Mouse (Mus musculus) liver, adult 2 months (tissue): ENCODE data around the gene Hist2h3b. TPM values are rescaled to one million over a fixed set of nuclear protein-coding genes. Genes with fewer than 3 reads are reported as not detected.
"Not testable (repeated sequence)": the region's sequence is repeated elsewhere in the genome, so short reads cannot be mapped to it uniquely, and the experiment has no call there.

Experiments used
- DNase-seq: peaks from one replicate; pipeline ENCODE4 v3.0.0-alpha.2; 2011; ENCODE audit warnings: low read depth, low spot score; ENCODE audit errors: extremely low read depth
- H3K27ac ChIP-seq: fragments of 200-500 bp; replicated peaks from 2 replicates; pipeline ENCODE4 v1.5.1; 2012; ENCODE audit warnings: low read depth, mild to moderate bottlenecking, control low read depth, inconsistent platforms, low read length; ENCODE audit not compliant: insufficient read depth
- H3K27me3 ChIP-seq: fragments of 200-500 bp; 2 replicates; pipeline ENCODE4 v1.6.1; 2012; ENCODE audit warnings: mild to moderate bottlenecking, moderate library complexity, low read length, inconsistent platforms; ENCODE audit not compliant: control insufficient read depth, insufficient read depth
- H3K36me3 ChIP-seq: fragments of 200-500 bp; 2 replicates; pipeline ENCODE4 v1.6.1; 2012; ENCODE audit warnings: low read length, inconsistent platforms; ENCODE audit not compliant: control insufficient read depth, insufficient read depth
- H3K4me1 ChIP-seq: fragments of 200-500 bp; 2 replicates; pipeline ENCODE4 v1.6.1; 2011; ENCODE audit warnings: low read length; ENCODE audit not compliant: control insufficient read depth, insufficient read depth
- H3K4me3 ChIP-seq: fragments of 200-500 bp; 2 replicates; pipeline ENCODE4 v1.5.1; 2011; ENCODE audit warnings: low read depth, mild to moderate bottlenecking, control low read depth, low read length, moderate library complexity; ENCODE audit not compliant: insufficient read depth
- H3K79me2 ChIP-seq: fragments of 200-500 bp; 2 replicates; pipeline ENCODE4 v1.6.1; 2012; ENCODE audit warnings: inconsistent platforms, mild to moderate bottlenecking, low read length, moderate library complexity; ENCODE audit not compliant: control insufficient read depth, insufficient read depth
- H3K9ac ChIP-seq: fragments of 200-500 bp; 2 replicates; pipeline ENCODE4 v1.6.1; 2012; ENCODE audit warnings: low read depth, mild to moderate bottlenecking, control low read depth, inconsistent platforms, low read length
- CTCF ChIP-seq: fragments of 200-500 bp; IDR thresholded peaks from 2 replicates; pipeline ENCODE4 v1.5.1; 2011; ENCODE audit warnings: low read depth, low read length, control low read depth
- POLR2A ChIP-seq: fragments of 200-500 bp; IDR thresholded peaks from 2 replicates; pipeline ENCODE4 v1.6.1; 2011; ENCODE audit warnings: low read length, control low read depth; ENCODE audit not compliant: insufficient read depth; ENCODE audit errors: extremely low read depth
- WGBS: fragments of 180-500 bp; shearing (Covaris S2); methylation state at CpG from one replicate; pipeline ENCODE4 v1.1.7; 2018; 5-methylcytosine and 5-hydroxymethylcytosine counted together
- polyA plus RNA-seq: library from polyadenylated mRNA; depleted of rRNA; stranded (reverse); fragments of >200 nt; gene quantifications from 2 replicates; pipeline ENCODE4 v1.2.3, GENCODE M21; 2012
- total RNA-seq: library from RNA; depleted of rRNA; stranded (reverse); fragments of >200 nt; gene quantifications from 2 replicates; pipeline ENCODE4 v1.2.3, GENCODE M21; 2014

Hist2h3b gene
- total and polyA plus RNA-seq, 2 experiments: 5.8 to 29.2 TPM

DNA sequence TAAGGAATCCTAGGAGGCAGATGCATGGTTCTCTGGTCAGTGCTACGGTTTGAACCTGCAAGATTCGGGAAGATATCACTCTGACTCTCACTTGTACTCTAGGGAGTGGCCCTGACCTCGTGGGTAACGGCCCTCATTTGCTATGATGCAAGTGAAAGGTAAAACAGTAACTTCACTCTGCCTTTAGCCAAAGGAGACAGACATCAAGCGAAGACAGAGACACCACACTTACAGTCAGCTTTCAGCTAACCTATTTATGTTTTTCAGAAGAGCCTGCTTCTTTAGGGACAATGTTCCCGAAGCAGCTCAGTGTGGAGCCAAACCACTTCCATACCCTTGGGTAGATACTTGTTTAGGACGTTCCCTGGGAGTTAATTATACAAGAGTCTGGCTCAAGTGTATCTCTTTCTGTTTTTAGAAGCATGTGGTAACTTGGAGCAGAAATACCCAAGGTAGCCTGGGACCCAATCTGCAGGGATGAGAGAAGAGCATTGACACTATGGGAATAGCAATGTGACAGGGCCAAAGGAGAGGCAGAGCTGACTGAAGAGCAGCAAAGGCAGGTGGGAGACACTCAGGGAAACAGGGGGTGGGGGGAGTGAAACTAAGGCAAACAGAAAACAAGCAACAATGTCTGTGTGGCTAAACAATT lies 24.4 kb upstream of the Hist2h3b start:
- peaks cover 10% of the 10 kb centered on the region for H3K4me1 ChIP-seq
- peak overlapping the region; percentile 60; the same call in 1 of the 2 replicates for H3K4me3 ChIP-seq
- peak overlapping the region; percentile 45 for H3K9ac ChIP-seq

GRCm38 (mm10) chr3:96245003-96245886 lies 23.2 kb upstream of the Hist2h3b start, which contains the start of gene Hist2h2aa1:
Gene Hist2h2aa1, plus strand, starts transcription at chr3:96245497.
- peak within 1 kb of the TSS; percentile 99 for H3K27ac ChIP-seq
- peak; percentile 83 for DNase-seq
- H3K9ac ChIP-seq: peak within 1 kb of the TSS; percentile 91
- WGBS: 0% methylated on average over 21 of the region's 88 CpGs
- H3K79me2 ChIP-seq, H3K4me1 ChIP-seq, H3K27me3 ChIP-seq, H3K36me3 ChIP-seq: not testable (repeated sequence)
- peak within 1 kb of the TSS; percentile 78 for H3K4me3 ChIP-seq
- TF ChIP-seq POLR2A: 0 out of 2 replicates have a peak, but pooled peaks have one; percentile 9

More for the DNA sequence above, 24.4 kb upstream of the Hist2h3b start:
- Histone ChIP-seq H3K27me3 (no peaks in the 10 kb centered on the region), H3K79me2 (no peaks in the 10 kb centered on the region), H3K36me3 (no peaks in the 10 kb centered on the region), H3K27ac (peak overlapping the region; percentile 81)
- TF ChIP-seq CTCF: no peak
- no peak for TF ChIP-seq POLR2A
- DNase-seq: peak; percentile 89
- 23% methylated on average over 7 of the region's 7 CpGs for WGBS

GRCm38 (mm10) chr3:96246018-96246417 lies 22.4 kb upstream of the Hist2h3b start:
- H3K27me3 ChIP-seq, DNase-seq, H3K4me1 ChIP-seq, H3K79me2 ChIP-seq, H3K36me3 ChIP-seq: not testable (repeated sequence)
- H3K27ac ChIP-seq: peak overlapping the region; percentile 82
- WGBS: 0% methylated on average over 12 of the region's 21 CpGs
- peak overlapping the region; percentile 78 for H3K4me3 ChIP-seq
- H3K9ac ChIP-seq: peak overlapping the region; percentile 91

DNA sequence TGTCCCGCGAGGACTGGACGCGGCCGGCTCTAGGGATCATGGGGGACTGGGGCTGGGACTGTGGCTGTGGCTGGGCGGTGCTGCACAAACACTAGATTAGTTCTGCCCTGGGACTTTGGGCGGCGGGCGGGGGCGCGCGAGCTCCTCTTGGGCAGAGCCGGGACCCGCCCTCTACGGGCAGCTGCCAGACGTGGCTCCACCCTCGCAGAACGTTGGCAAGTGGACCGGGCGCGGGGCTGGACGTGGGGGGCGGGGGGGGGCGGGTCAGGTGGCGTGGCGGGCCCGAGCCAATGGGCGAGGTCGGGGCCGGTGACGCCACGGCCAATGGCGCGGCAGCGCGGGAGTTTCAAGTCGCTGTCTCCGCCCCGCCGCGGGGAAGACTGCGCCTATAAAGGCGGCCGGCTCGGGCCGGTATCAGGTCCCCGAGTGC lies 22.0 kb upstream of the Hist2h3b start, which contains the start of gene Hist2h3c1:
TSS of gene Hist2h3c1 (plus strand) at position 259 of the 430 bp plus-strand sequence.
- Histone ChIP-seq H3K4me3 (peak within 1 kb of the TSS; percentile 78), H3K9ac (peak within 1 kb of the TSS; percentile 91), H3K27ac (peak within 1 kb of the TSS; percentile 82)
- WGBS: 1% methylated on average over 14 of the region's 47 CpGs
- H3K79me2 ChIP-seq, H3K36me3 ChIP-seq, H3K27me3 ChIP-seq, H3K4me1 ChIP-seq, DNase-seq: not testable (repeated sequence)

- H3K4me1 ChIP-seq: peaks cover 10% of the 10 kb centered on the region
Observed at GRCm38 (mm10) chr3:96247356-96248140, 20.9 kb upstream of the Hist2h3b start.

More at GRCm38 (mm10) chr3:96247356-96248140, 20.9 kb upstream of the Hist2h3b start:
- no peak overlapping the region for H3K27ac ChIP-seq
- H3K9ac ChIP-seq: no peak overlapping the region
- DNase-seq: no peak
- no peak overlapping the region for H3K4me3 ChIP-seq
- WGBS: 45% methylated on average over 11 of the region's 11 CpGs
- TF ChIP-seq CTCF: no peak
- no peak for TF ChIP-seq POLR2A
- no peaks in the 10 kb centered on the region for H3K36me3 ChIP-seq
- no peaks in the 10 kb centered on the region for H3K79me2 ChIP-seq
- no peaks in the 10 kb centered on the region for H3K27me3 ChIP-seq
